Mouse (Mus musculus): ENCODE data around the gene Grcc10.
A peak's percentile ranks its signal among the peaks of the same experiment; 100 is the strongest.

The Grcc10 gene

GRCm38 (mm10) chr6:124729850-124730705, 11.1 kb downstream of the Grcc10 start:
- no peak for DNase-seq

- no peak for DNase-seq
These were observed 12.6 kb downstream of the Grcc10 start for GRCm38 (mm10) chr6:124728621-124729020.

- DNase-seq = no peak
These were observed 16.7 kb downstream of the Grcc10 start for GRCm38 (mm10) chr6:124724472-124724871.

- DNase-seq = no peak
These were observed 17.6 kb downstream of the Grcc10 start for GRCm38 (mm10) chr6:124723541-124723940.

- DNase-seq = no peak
These were observed 18.2 kb downstream of the Grcc10 start for GRCm38 (mm10) chr6:124722876-124723473.

- DNase-seq = no peak
These were observed 20.3 kb downstream of the Grcc10 start for GRCm38 (mm10) chr6:124720904-124721303.

GRCm38 (mm10) chr6:124719354-124719978, 21.7 kb downstream of the Grcc10 start:
- no peak for DNase-seq

- no peak for DNase-seq
These were observed 22.5 kb downstream of the Grcc10 start for GRCm38 (mm10) chr6:124718703-124719102.

GRCm38 (mm10) chr6:124717968-124718367, 23.2 kb downstream of the Grcc10 start:
- DNase-seq = no peak

GRCm38 (mm10) chr6:124716864-124717490, 24.2 kb downstream of the Grcc10 start:
- DNase-seq = no peak

- no peak for DNase-seq
These were observed 28.3 kb downstream of the Grcc10 start for GRCm38 (mm10) chr6:124712918-124713317.

GRCm38 (mm10) chr6:124711824-124712782, 29.1 kb downstream of the Grcc10 start, which contains the start of the genes Emg1 and Phb2:
Gene Emg1 (minus strand): TSS chr6:124712178.
Gene Phb2 (plus strand): TSS chr6:124712336.
- peak; percentile 98 for DNase-seq

GRCm38 (mm10) chr6:124708289-124708889, 32.8 kb downstream of the Grcc10 start:
- no peak for DNase-seq

GRCm38 (mm10) chr6:124706061-124706627, 35.0 kb downstream of the Grcc10 start:
- DNase-seq = no peak

GRCm38 (mm10) chr6:124704417-124704816, 36.8 kb downstream of the Grcc10 start:
- no peak for DNase-seq

GRCm38 (mm10) chr6:124703789-124704188, 37.4 kb downstream of the Grcc10 start:
- DNase-seq = no peak

GRCm38 (mm10) chr6:124702784-124703103, 38.4 kb downstream of the Grcc10 start:
- peak; percentile 77 for DNase-seq

- DNase-seq = no peak
These were observed 38.9 kb downstream of the Grcc10 start for GRCm38 (mm10) chr6:124702102-124702783.

- no peak for DNase-seq
These were observed 39.8 kb downstream of the Grcc10 start for GRCm38 (mm10) chr6:124701338-124701737.

- peak; percentile 75 for DNase-seq
These were observed 41.1 kb downstream of the Grcc10 start for GRCm38 (mm10) chr6:124699962-124700610.
